Mouse (Mus musculus): ENCODE data around the gene Mrps34. TPM values are rescaled to one million over a fixed set of nuclear protein-coding genes. Genes with fewer than 3 reads are reported as not detected.

Gene Mrps34
- polyA plus RNA-seq, 1 experiment from 2014 or later, result 70.5 TPM

DNA sequence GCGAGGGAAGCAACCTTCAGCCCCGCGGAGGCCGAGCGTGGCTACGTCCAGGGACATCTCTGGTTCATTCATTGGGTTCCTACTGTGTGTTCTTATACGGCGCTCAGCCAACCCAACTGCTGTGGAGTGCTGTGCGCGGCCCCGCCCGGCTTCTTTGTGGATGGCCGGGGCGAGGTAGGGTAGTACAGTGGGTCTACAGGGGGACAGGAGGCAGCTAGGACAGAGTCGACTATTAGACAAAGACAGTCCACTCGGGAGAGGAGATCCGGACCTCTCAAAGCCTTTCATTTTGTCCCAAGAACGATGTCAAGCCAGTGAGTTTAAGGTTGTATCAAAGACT is 8.0 kb upstream of the Mrps34 start:
- Histone ChIP-seq H3K4me2 (replicated peaks; ENCODE audit: low read depth, low read length) (peak overlapping the region; percentile 91), H3K36me3 (ENCODE audit: control insufficient read depth, insufficient read depth, low read length) (no peaks in the 10 kb centered on the region; the same call in 1 of the 2 replicates), H3K9ac (ENCODE audit: low read depth, low read length) (peak overlapping the region; percentile 88), H3K4me3 (ENCODE audit: low read depth, low read length) (peak overlapping the region; percentile 92), H3K9me3 (ENCODE audit: control insufficient read depth, low read length) (no peaks in the 10 kb centered on the region), H3K4me1 (replicated peaks; ENCODE audit: control insufficient read depth, insufficient read depth, low read length) (peaks cover 8% of the 10 kb centered on the region; the same call in 1 of the 2 replicates), H3K27me3 (ENCODE audit: control insufficient read depth, insufficient read depth, low read length) (no peaks in the 10 kb centered on the region), H3K27ac (ENCODE audit: low read depth, low read length) (0 out of 2 replicates have a peak overlapping the region, but pooled peaks have one; percentile 62)
- DNase-seq (ENCODE audit: low spot score) (no peak), ATAC-seq (ENCODE audit: low FRiP score) (peak; percentile 36)
- WGBS, result under 1% methylated on average over 18 of the region's 18 CpGs

DNA sequence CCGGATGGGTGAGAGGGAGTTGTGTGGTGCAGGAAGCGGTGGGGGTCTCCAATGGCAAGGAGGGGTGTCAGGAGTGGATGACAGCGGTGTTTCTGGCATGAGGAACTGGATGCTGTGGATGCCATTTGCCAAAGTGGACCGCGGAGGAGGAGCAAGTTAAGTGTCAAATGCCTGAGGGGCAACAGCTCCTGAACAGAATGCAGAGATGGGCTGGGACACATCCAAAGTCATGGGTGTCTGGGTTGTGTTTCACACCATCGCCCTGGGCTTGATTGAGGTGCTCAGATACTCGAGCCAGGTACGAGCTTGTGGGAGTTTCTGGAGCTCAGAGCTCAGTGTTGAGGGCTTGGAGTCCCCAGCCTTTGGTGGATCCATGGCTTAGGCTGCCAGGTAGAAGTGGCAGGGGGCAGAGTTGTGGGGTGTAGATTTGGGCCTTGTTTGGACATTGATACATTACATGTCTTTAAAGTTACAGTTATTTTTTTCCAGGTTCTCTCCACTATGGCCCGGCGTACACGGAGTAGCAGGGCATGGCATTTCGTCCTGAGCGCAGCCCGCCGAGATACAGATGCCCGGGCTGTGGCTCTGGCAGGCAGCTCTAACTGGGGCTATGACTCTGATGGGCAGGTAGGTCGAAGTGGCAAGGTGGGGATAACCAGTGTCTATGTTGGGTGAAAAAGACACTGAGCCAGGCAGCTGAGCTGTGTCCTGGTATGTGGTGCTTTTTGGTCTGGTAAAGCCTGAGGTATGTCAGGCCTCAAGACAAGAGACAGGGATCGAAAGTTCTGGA is 7.4 kb upstream of the Mrps34 start:
- H3K36me3 ChIP-seq (ENCODE audit: control insufficient read depth, insufficient read depth, low read length), result no peaks in the 10 kb centered on the region; the same call in 1 of the 2 replicates
- peak overlapping the region; percentile 91 for H3K4me2 ChIP-seq (replicated peaks; ENCODE audit: low read depth, low read length)
- H3K4me3 ChIP-seq (ENCODE audit: low read depth, low read length), result peak overlapping the region; percentile 92
- peak overlapping the region; percentile 88 for H3K9ac ChIP-seq (ENCODE audit: low read depth, low read length)
- DNase-seq (ENCODE audit: low spot score) (peak; percentile 11), ATAC-seq (ENCODE audit: low FRiP score) (no peak)
- H3K9me3 ChIP-seq (ENCODE audit: control insufficient read depth, low read length), result no peaks in the 10 kb centered on the region
- no peak overlapping the region for H3K27ac ChIP-seq (ENCODE audit: low read depth, low read length)
- WGBS, result 68% methylated on average over 18 of the region's 18 CpGs
- peaks cover 8% of the 10 kb centered on the region; the same call in 1 of the 2 replicates for H3K4me1 ChIP-seq (replicated peaks; ENCODE audit: control insufficient read depth, insufficient read depth, low read length)
- no peaks in the 10 kb centered on the region for H3K27me3 ChIP-seq (ENCODE audit: control insufficient read depth, insufficient read depth, low read length)

DNA sequence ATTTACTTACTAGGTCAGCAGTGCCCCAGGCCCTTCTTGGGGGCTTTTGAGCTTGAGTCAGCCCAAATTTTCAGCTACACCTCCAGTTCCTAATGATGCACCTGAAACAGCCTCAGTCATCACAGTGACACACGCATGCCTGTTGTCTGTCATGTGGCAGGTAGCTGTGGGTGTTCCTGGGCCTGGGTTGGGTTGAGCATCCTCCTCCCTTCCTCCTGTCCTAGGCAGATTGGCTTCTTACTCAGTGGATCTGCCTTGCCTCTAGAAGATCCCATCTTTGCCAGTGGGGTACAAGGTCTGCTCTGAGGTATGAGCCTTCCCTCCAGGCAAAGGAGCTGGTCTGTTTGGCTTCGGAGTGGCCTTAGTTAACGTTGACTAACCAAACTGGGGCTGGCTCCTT is 6.1 kb upstream of the Mrps34 start:
- H3K4me2 ChIP-seq (replicated peaks; ENCODE audit: low read depth, low read length), result no peak overlapping the region
- no peaks in the 10 kb centered on the region for H3K27me3 ChIP-seq (ENCODE audit: control insufficient read depth, insufficient read depth, low read length)
- no peaks in the 10 kb centered on the region; the same call in 1 of the 2 replicates for H3K36me3 ChIP-seq (ENCODE audit: control insufficient read depth, insufficient read depth, low read length)
- no peaks in the 10 kb centered on the region for H3K9me3 ChIP-seq (ENCODE audit: control insufficient read depth, low read length)
- no peak overlapping the region for H3K4me3 ChIP-seq (ENCODE audit: low read depth, low read length)
- H3K4me1 ChIP-seq (replicated peaks; ENCODE audit: control insufficient read depth, insufficient read depth, low read length), result peaks cover 8% of the 10 kb centered on the region
- H3K9ac ChIP-seq (ENCODE audit: low read depth, low read length), result no peak overlapping the region
- 91% methylated on average over 3 of the region's 3 CpGs for WGBS
- H3K27ac ChIP-seq (ENCODE audit: low read depth, low read length), result no peak overlapping the region
- no peak for DNase-seq (ENCODE audit: low spot score)
- no peak for ATAC-seq (ENCODE audit: low FRiP score)

DNA sequence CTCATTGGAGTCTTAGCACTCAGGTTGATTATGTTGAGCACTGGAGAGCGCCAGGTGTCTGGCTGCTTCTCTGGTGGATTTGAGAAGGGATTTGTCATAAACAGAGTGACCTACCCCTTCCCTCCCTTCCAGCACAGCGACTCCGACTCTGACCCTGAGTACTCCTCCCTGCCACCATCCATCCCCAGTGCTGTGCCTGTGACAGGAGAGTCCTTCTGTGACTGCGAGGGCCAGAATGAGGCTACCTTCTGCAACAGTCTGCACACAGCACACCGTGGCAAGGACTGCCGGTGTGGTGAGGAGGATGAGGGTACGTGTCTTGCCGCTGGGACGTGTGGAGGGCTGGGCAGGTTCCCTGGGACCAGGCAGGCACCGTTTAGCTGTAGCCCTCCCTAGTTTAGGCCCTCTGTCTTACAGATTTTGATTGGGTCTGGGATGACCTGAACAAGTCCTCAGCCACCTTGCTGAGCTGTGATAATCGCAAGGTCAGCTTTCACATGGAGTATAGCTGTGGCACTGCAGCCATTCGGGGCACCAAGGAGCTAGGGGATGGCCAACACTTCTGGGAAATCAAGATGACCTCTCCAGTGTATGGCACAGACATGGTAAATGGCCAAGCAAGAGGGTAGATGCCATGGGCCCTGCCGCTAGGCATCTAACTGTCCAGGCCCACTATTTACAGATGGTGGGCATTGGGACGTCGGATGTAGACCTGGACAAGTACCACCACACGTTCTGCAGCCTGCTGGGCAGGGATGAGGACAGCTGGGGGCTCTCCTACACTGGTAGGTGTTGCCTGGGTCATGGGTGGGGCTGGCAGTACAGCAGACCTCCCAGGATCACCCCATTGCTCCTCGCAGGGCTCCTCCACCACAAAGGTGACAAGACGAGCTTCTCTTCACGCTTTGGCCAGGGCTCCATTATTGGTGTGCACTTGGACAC is 4.5 kb upstream of the Mrps34 start:
- Histone ChIP-seq H3K4me2 (replicated peaks; ENCODE audit: low read depth, low read length) (no peak overlapping the region), H3K27ac (ENCODE audit: low read depth, low read length) (no peak overlapping the region), H3K27me3 (ENCODE audit: control insufficient read depth, insufficient read depth, low read length) (no peaks in the 10 kb centered on the region), H3K4me1 (replicated peaks; ENCODE audit: control insufficient read depth, insufficient read depth, low read length) (peaks cover 5% of the 10 kb centered on the region), H3K9ac (ENCODE audit: low read depth, low read length) (no peak overlapping the region), H3K9me3 (ENCODE audit: control insufficient read depth, low read length) (no peaks in the 10 kb centered on the region), H3K36me3 (ENCODE audit: control insufficient read depth, insufficient read depth, low read length) (no peaks in the 10 kb centered on the region; the same call in 1 of the 2 replicates), H3K4me3 (ENCODE audit: low read depth, low read length) (no peak overlapping the region)
- WGBS, result 87% methylated on average over 19 of the region's 19 CpGs
- DNase-seq (ENCODE audit: low spot score), result no peak
- no peak for ATAC-seq (ENCODE audit: low FRiP score)

DNA sequence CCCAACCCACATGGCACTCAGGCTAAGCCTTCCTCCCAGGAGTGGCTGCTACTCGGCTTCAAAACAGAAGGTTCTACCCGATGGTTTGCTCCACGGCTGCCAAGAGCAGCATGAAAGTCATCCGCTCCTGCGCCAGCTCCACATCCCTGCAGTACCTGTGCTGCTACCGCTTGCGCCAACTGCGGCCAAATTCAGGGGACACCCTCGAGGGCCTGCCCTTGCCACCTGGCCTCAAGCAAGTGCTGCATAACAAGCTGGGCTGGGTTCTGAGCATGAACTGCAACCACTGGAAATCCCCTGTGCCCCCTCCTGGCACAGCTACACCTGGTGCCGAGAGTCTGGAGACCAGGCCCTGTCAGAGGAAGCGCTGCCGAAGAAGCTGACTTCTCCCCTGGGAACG is 3.6 kb upstream of the Mrps34 start:
- no peaks in the 10 kb centered on the region for H3K27me3 ChIP-seq (ENCODE audit: control insufficient read depth, insufficient read depth, low read length)

DNA sequence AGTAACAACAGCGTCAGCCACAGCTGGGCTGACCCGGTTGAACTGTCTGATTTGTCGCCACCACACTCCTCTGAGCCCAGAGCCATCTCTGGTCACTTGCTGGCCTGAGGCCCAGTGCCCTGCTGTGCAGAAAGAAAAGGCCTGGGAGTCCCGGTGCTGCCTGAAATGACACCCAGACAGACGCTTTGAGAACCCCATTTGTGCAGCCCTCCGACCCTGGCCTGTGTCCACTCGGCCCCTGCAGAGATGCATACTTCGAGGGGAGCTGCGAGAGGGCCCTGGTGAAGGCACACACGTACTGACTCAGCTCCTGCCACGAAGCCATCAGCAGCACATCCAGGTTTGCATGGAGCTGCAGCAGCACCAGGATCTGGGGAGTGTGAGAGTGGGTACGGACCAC is 2.1 kb upstream of the Mrps34 start:
- no peaks in the 10 kb centered on the region for H3K9me3 ChIP-seq (ENCODE audit: control insufficient read depth, low read length)
- H3K4me1 ChIP-seq (replicated peaks; ENCODE audit: control insufficient read depth, insufficient read depth, low read length), result peaks cover 6% of the 10 kb centered on the region; the same call in 1 of the 2 replicates
- no peak overlapping the region for H3K27ac ChIP-seq (ENCODE audit: low read depth, low read length)
- H3K36me3 ChIP-seq (ENCODE audit: control insufficient read depth, insufficient read depth, low read length), result peaks cover 4% of the 10 kb centered on the region
- no peak overlapping the region for H3K4me3 ChIP-seq (ENCODE audit: low read depth, low read length)
- WGBS, result 89% methylated on average over 12 of the region's 12 CpGs
- no peak overlapping the region for H3K4me2 ChIP-seq (replicated peaks; ENCODE audit: low read depth, low read length)
- ATAC-seq (ENCODE audit: low FRiP score) (no peak), DNase-seq (ENCODE audit: low spot score) (no peak)
- H3K9ac ChIP-seq (ENCODE audit: low read depth, low read length), result no peak overlapping the region
- no peaks in the 10 kb centered on the region for H3K27me3 ChIP-seq (ENCODE audit: control insufficient read depth, insufficient read depth, low read length)

More for the DNA sequence above, 3.6 kb upstream of the Mrps34 start:
- Histone ChIP-seq H3K27ac (ENCODE audit: low read depth, low read length) (no peak overlapping the region), H3K4me3 (ENCODE audit: low read depth, low read length) (no peak overlapping the region), H3K4me2 (replicated peaks; ENCODE audit: low read depth, low read length) (no peak overlapping the region), H3K9me3 (ENCODE audit: control insufficient read depth, low read length) (no peaks in the 10 kb centered on the region), H3K36me3 (ENCODE audit: control insufficient read depth, insufficient read depth, low read length) (no peaks in the 10 kb centered on the region; the same call in 1 of the 2 replicates), H3K9ac (ENCODE audit: low read depth, low read length) (no peak overlapping the region), H3K4me1 (replicated peaks; ENCODE audit: control insufficient read depth, insufficient read depth, low read length) (peaks cover 2% of the 10 kb centered on the region; the same call in 1 of the 2 replicates)
- WGBS, result 90% methylated on average over 13 of the region's 13 CpGs
- DNase-seq (ENCODE audit: low spot score) (no peak), ATAC-seq (ENCODE audit: low FRiP score) (no peak)

DNA sequence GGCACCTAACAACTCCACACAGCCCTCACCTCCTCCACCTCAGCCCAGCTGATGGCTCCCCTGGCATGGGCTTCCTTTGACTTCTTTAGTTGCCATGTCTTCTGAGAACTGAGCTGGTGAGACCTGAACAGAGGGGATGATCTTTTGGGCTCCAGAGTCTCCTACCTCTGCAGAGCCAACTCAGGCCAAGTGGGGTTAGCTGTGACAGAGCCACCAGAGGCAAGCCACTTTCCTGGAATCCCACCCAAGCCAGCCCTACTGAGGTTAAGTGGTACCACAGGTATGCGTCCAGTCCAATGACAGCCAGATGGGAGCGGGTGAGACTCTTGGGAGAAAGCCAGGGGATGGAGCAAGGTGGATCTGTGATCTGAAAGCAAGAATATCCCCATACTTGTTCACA is 1.6 kb upstream of the Mrps34 start:
- Histone ChIP-seq H3K4me1 (replicated peaks; ENCODE audit: control insufficient read depth, insufficient read depth, low read length) (peaks cover 5% of the 10 kb centered on the region; the same call in 1 of the 2 replicates), H3K4me2 (replicated peaks; ENCODE audit: low read depth, low read length) (no peak overlapping the region), H3K27me3 (ENCODE audit: control insufficient read depth, insufficient read depth, low read length) (no peaks in the 10 kb centered on the region), H3K36me3 (ENCODE audit: control insufficient read depth, insufficient read depth, low read length) (peaks cover 7% of the 10 kb centered on the region), H3K4me3 (ENCODE audit: low read depth, low read length) (no peak overlapping the region), H3K9me3 (ENCODE audit: control insufficient read depth, low read length) (no peaks in the 10 kb centered on the region), H3K9ac (ENCODE audit: low read depth, low read length) (no peak overlapping the region), H3K27ac (ENCODE audit: low read depth, low read length) (no peak overlapping the region)
- ATAC-seq (ENCODE audit: low FRiP score) (no peak), DNase-seq (ENCODE audit: low spot score) (no peak)
- WGBS, result 98% methylated on average over 2 of the region's 2 CpGs

DNA sequence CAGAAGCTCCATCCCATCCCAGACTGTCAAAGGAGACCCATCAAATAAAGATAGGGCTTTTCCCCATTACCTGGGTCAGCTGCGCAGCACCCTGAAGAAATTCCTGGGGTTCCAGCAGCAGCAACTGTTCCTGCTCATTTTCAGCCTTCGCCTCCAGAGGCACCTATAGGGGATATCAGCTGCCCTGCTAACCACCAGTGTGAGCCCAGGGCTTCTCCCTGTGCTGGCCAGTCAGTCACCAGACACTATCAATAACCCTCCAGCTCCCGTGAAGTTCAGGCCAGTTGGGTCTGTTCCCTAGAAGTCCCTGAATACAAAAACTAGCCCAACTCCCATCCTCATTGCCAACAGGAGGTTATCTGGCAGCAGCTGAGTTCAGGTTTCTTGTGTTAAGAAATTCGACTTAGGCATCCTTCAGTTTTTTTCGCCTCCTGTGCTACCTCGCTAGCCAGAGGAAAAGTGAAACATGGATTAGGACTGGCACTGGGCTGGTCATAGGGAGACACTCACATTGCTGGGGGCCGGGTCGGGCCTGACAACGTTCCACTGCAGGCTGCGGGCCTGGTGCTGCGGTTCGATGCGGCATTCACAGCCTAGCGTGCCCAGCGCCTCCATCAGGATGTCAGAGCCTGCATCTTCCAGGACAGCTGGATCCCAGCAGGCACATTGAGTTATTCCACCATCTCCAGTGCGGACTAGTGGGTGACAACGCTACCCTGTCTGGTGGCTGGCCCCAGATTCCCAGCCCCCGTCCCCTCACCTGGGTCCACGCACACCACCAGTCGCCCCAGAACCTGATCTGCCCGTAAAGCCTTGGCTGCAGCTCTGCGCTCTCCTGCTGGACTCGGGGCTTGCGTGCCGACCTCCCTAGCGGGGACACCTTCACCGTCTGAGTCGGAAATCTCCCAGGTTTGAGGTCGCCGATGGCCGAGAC is 588 bp upstream of the Mrps34 start:
- peak overlapping the region; percentile 87 for H3K9ac ChIP-seq (ENCODE audit: low read depth, low read length)
- H3K4me1 ChIP-seq (replicated peaks; ENCODE audit: control insufficient read depth, insufficient read depth, low read length), result peaks cover 5% of the 10 kb centered on the region; the same call in 1 of the 2 replicates
- 10% methylated on average over 31 of the region's 31 CpGs for WGBS
- no peaks in the 10 kb centered on the region for H3K9me3 ChIP-seq (ENCODE audit: control insufficient read depth, low read length)
- H3K4me2 ChIP-seq (replicated peaks; ENCODE audit: low read depth, low read length), result peak overlapping the region; percentile 77
- ATAC-seq (ENCODE audit: low FRiP score), result peak; percentile 29
- DNase-seq (ENCODE audit: low spot score), result no peak
- no peaks in the 10 kb centered on the region for H3K27me3 ChIP-seq (ENCODE audit: control insufficient read depth, insufficient read depth, low read length)
- peak overlapping the region; percentile 82 for H3K4me3 ChIP-seq (ENCODE audit: low read depth, low read length)
- H3K36me3 ChIP-seq (ENCODE audit: control insufficient read depth, insufficient read depth, low read length), result peaks cover 13% of the 10 kb centered on the region
- peak overlapping the region; percentile 78 for H3K27ac ChIP-seq (ENCODE audit: low read depth, low read length)
